Mouse (Mus musculus) midbrain, embryonic 12.5 days (tissue): ENCODE data around the gene Ebf1. TPM values are rescaled to one million over a fixed set of nuclear protein-coding genes. Genes with fewer than 3 reads are reported as not detected.

Experiments
- ATAC-seq: fragments of 200-750 bp; cut with Nextera tagmentation; 2 replicates; pipeline ENCODE4 v1.8.0; 2017; ENCODE audit warnings: low read depth, moderate TSS enrichment, moderate library complexity; ENCODE audit not compliant: low FRiP score
- H3K27ac ChIP-seq: fragments of 300-500 bp; sonication (generic); replicated peaks from 2 replicates; pipeline ENCODE4 v1.5.1; 2016; ENCODE audit warnings: mild to moderate bottlenecking
- H3K27me3 ChIP-seq: fragments of 300-500 bp; sonication (generic); 2 replicates; pipeline ENCODE4 v1.6.1; 2016; ENCODE audit warnings: mild to moderate bottlenecking
- H3K36me3 ChIP-seq: fragments of 300-500 bp; sonication (generic); 2 replicates; pipeline ENCODE4 v1.6.1; 2016
- H3K4me1 ChIP-seq: fragments of 300-500 bp; sonication (generic); 2 replicates; pipeline ENCODE4 v1.6.1; 2016
- H3K4me2 ChIP-seq: fragments of 300-500 bp; sonication (generic); replicated peaks from 2 replicates; pipeline ENCODE4 v1.6.1; 2016; ENCODE audit warnings: mild to moderate bottlenecking, moderate library complexity
- H3K4me3 ChIP-seq: fragments of 300-500 bp; sonication (generic); 2 replicates; pipeline ENCODE4 v1.5.1; 2016; ENCODE audit warnings: mild to moderate bottlenecking
- H3K9ac ChIP-seq: fragments of 300-500 bp; sonication (generic); replicated peaks from 2 replicates; pipeline ENCODE4 v1.6.1; 2016; ENCODE audit warnings: mild to moderate bottlenecking, moderate library complexity
- H3K9me3 ChIP-seq: fragments of 300-500 bp; sonication (generic); 2 replicates; pipeline ENCODE4 v1.6.1; 2016; ENCODE audit warnings: mild to moderate bottlenecking
- WGBS: fragments of 180-500 bp; shearing (Covaris S2); methylation state at CpG from one replicate; pipeline ENCODE4 v1.1.7; 2016; 5-methylcytosine and 5-hydroxymethylcytosine counted together
- polyA plus RNA-seq: library from polyadenylated mRNA; unstranded; fragments of >200 nt; fragmentation: Nextera tagmentation; extraction: Ambion mirVana; gene quantifications from 2 replicates; pipeline ENCODE4 v1.2.1, GENCODE M21; 2016

The Ebf1 gene
- polyA plus RNA-seq, 1 experiment from 2014 or later: 89.6 TPM

- peaks cover 9% of the 10 kb centered on the region; the same call in 1 of the 2 replicates for H3K4me1 ChIP-seq
- H3K27ac ChIP-seq: peak overlapping the region; percentile 17; the same call in 1 of the 2 replicates
- no peaks in the 10 kb centered on the region for H3K9me3 ChIP-seq
- ATAC-seq: peak; percentile 47; the same call in 1 of the 2 replicates
- H3K4me3 ChIP-seq: no peak overlapping the region
- WGBS: 17% methylated on average over 11 of the region's 11 CpGs
- no peak overlapping the region for H3K4me2 ChIP-seq
- no peaks in the 10 kb centered on the region for H3K27me3 ChIP-seq
- H3K9ac ChIP-seq: no peak overlapping the region
- no peaks in the 10 kb centered on the region for H3K36me3 ChIP-seq
Observed at GRCm38 (mm10) chr11:44806589-44806988, 189.5 kb downstream of the Ebf1 start.

GRCm38 (mm10) chr11:44808855-44809546, 191.9 kb downstream of the Ebf1 start:
- no peak overlapping the region for H3K27ac ChIP-seq
- no peak overlapping the region for H3K9ac ChIP-seq
- H3K36me3 ChIP-seq: no peaks in the 10 kb centered on the region
- H3K4me3 ChIP-seq: no peak overlapping the region
- no peak overlapping the region for H3K4me2 ChIP-seq
- H3K9me3 ChIP-seq: no peaks in the 10 kb centered on the region
- H3K27me3 ChIP-seq: no peaks in the 10 kb centered on the region
- peaks cover 8% of the 10 kb centered on the region; the same call in 1 of the 2 replicates for H3K4me1 ChIP-seq
- no peak for ATAC-seq
- WGBS: 93% methylated on average over 4 of the region's 4 CpGs

GRCm38 (mm10) chr11:44811007-44811406, 193.9 kb downstream of the Ebf1 start:
- H3K27me3 ChIP-seq: no peaks in the 10 kb centered on the region
- H3K36me3 ChIP-seq: no peaks in the 10 kb centered on the region
- no peak for ATAC-seq
- 76% methylated on average over 6 of the region's 6 CpGs for WGBS
- H3K27ac ChIP-seq: no peak overlapping the region
- H3K9ac ChIP-seq: no peak overlapping the region
- H3K4me2 ChIP-seq: no peak overlapping the region
- H3K4me1 ChIP-seq: peaks cover 8% of the 10 kb centered on the region; the same call in 1 of the 2 replicates
- no peaks in the 10 kb centered on the region for H3K9me3 ChIP-seq
- H3K4me3 ChIP-seq: no peak overlapping the region

GRCm38 (mm10) chr11:44812193-44812746, 195.2 kb downstream of the Ebf1 start:
- no peaks in the 10 kb centered on the region for H3K27me3 ChIP-seq
- H3K36me3 ChIP-seq: no peaks in the 10 kb centered on the region
- WGBS: 90% methylated on average over 5 of the region's 5 CpGs
- no peaks in the 10 kb centered on the region for H3K9me3 ChIP-seq
- H3K4me1 ChIP-seq: no peaks in the 10 kb centered on the region
- H3K4me2 ChIP-seq: no peak overlapping the region
- no peak for ATAC-seq
- H3K4me3 ChIP-seq: no peak overlapping the region
- no peak overlapping the region for H3K9ac ChIP-seq
- no peak overlapping the region for H3K27ac ChIP-seq

GRCm38 (mm10) chr11:44813534-44813933, 196.4 kb downstream of the Ebf1 start:
- Histone ChIP-seq H3K4me3 (no peak overlapping the region), H3K4me1 (no peaks in the 10 kb centered on the region), H3K9me3 (no peaks in the 10 kb centered on the region), H3K27me3 (no peaks in the 10 kb centered on the region), H3K9ac (no peak overlapping the region), H3K4me2 (no peak overlapping the region), H3K27ac (no peak overlapping the region), H3K36me3 (no peaks in the 10 kb centered on the region)
- WGBS: 81% methylated on average over 7 of the region's 7 CpGs
- no peak for ATAC-seq

- H3K4me3 ChIP-seq: no peak overlapping the region
- no peak overlapping the region for H3K9ac ChIP-seq
- no peaks in the 10 kb centered on the region for H3K27me3 ChIP-seq
- 87% methylated on average over 5 of the region's 5 CpGs for WGBS
- no peaks in the 10 kb centered on the region for H3K4me1 ChIP-seq
- H3K36me3 ChIP-seq: no peaks in the 10 kb centered on the region
- no peaks in the 10 kb centered on the region for H3K9me3 ChIP-seq
- H3K27ac ChIP-seq: no peak overlapping the region
- no peak for ATAC-seq
- H3K4me2 ChIP-seq: no peak overlapping the region
Observed at GRCm38 (mm10) chr11:44814847-44815246, 197.7 kb downstream of the Ebf1 start.

GRCm38 (mm10) chr11:44815991-44816390, 198.9 kb downstream of the Ebf1 start:
- H3K4me1 ChIP-seq: 0 out of 2 replicates have a peak, but pooled peaks cover under 1% of the 10 kb centered on the region
- no peak for ATAC-seq
- no peaks in the 10 kb centered on the region for H3K27me3 ChIP-seq
- no peak overlapping the region for H3K4me3 ChIP-seq
- H3K36me3 ChIP-seq: no peaks in the 10 kb centered on the region
- 73% methylated on average over 4 of the region's 4 CpGs for WGBS
- H3K4me2 ChIP-seq: no peak overlapping the region
- H3K27ac ChIP-seq: no peak overlapping the region
- H3K9me3 ChIP-seq: no peaks in the 10 kb centered on the region
- H3K9ac ChIP-seq: no peak overlapping the region

GRCm38 (mm10) chr11:44822312-44822711, 205.2 kb downstream of the Ebf1 start:
- no peak for ATAC-seq
- H3K4me3 ChIP-seq: no peak overlapping the region
- no peak overlapping the region for H3K9ac ChIP-seq
- H3K27ac ChIP-seq: no peak overlapping the region
- H3K36me3 ChIP-seq: no peaks in the 10 kb centered on the region
- 0 out of 2 replicates have a peak, but pooled peaks cover 6% of the 10 kb centered on the region for H3K4me1 ChIP-seq
- H3K27me3 ChIP-seq: no peaks in the 10 kb centered on the region
- no peak overlapping the region for H3K4me2 ChIP-seq
- H3K9me3 ChIP-seq: no peaks in the 10 kb centered on the region

- Histone ChIP-seq H3K27me3 (peaks cover 12% of the 10 kb centered on the region; the same call in 1 of the 2 replicates), H3K36me3 (no peaks in the 10 kb centered on the region), H3K9ac (peak overlapping the region; percentile 24), H3K9me3 (no peaks in the 10 kb centered on the region), H3K4me1 (peaks cover 24% of the 10 kb centered on the region), H3K4me2 (peak overlapping the region; percentile 46), H3K27ac (peak overlapping the region; percentile 83), H3K4me3 (peak overlapping the region; percentile 22)
- peak; percentile 50; the same call in 1 of the 2 replicates for ATAC-seq
- 5% methylated on average over 14 of the region's 14 CpGs for WGBS
Observed at GRCm38 (mm10) chr11:44832227-44832939, 215.3 kb downstream of the Ebf1 start.

GRCm38 (mm10) chr11:44832940-44833254, 215.8 kb downstream of the Ebf1 start:
- H3K4me3 ChIP-seq: peak overlapping the region; percentile 22
- no peaks in the 10 kb centered on the region for H3K9me3 ChIP-seq
- H3K27me3 ChIP-seq: peaks cover 12% of the 10 kb centered on the region; the same call in 1 of the 2 replicates
- ATAC-seq: no peak; the same call in 1 of the 2 replicates
- H3K27ac ChIP-seq: peak overlapping the region; percentile 83
- no peaks in the 10 kb centered on the region for H3K36me3 ChIP-seq
- peaks cover 25% of the 10 kb centered on the region for H3K4me1 ChIP-seq
- WGBS: 2% methylated on average over 4 of the region's 4 CpGs
- H3K4me2 ChIP-seq: peak overlapping the region; percentile 46
- peak overlapping the region; percentile 24; the same call in 1 of the 2 replicates for H3K9ac ChIP-seq

GRCm38 (mm10) chr11:44833351-44833996, 216.4 kb downstream of the Ebf1 start:
- no peaks in the 10 kb centered on the region for H3K9me3 ChIP-seq
- H3K36me3 ChIP-seq: no peaks in the 10 kb centered on the region
- peaks cover 12% of the 10 kb centered on the region; the same call in 1 of the 2 replicates for H3K27me3 ChIP-seq
- H3K4me2 ChIP-seq: peak overlapping the region; percentile 46
- peak overlapping the region; percentile 83 for H3K27ac ChIP-seq
- peak overlapping the region; percentile 22 for H3K4me3 ChIP-seq
- WGBS: 20% methylated on average over 18 of the region's 18 CpGs
- peak overlapping the region; percentile 24; the same call in 1 of the 2 replicates for H3K9ac ChIP-seq
- H3K4me1 ChIP-seq: peaks cover 25% of the 10 kb centered on the region
- ATAC-seq: peak; percentile 29; the same call in 1 of the 2 replicates
